In genomic region chr11:97829913-97830476, GRCm38 (mm10) we compare ENCODE assay signal across 13 mouse cellular contexts. TPM values are rescaled to one million over a fixed set of nuclear protein-coding genes. Genes with fewer than 3 reads are reported as not detected.
DNase-seq lines count a peak whose midpoint lies in the region; ATAC-seq and TF ChIP-seq lines count a peak whose summit lies in the region.
"Had no signal": no experiment of that assay in that cellular context is flagged by ENCODE, and none has a peak within 500 bp of the region (broad histone marks: within the 10 kb centered on the region; RNA-seq: fewer than 3 reads in every experiment).

No protein-coding gene starts in this region.

- TF ChIP-seq EP300 in liver, postnatal 0 days (IDR thresholded peaks at IDR 0.05; ENCODE audit: low read depth) = no peak

- H3K4me1 ChIP-seq in hindbrain, embryonic 10.5 days (replicated peaks) = peaks cover 10% of the 10 kb centered on the region; the same call in 1 of the 2 replicates
- peaks cover 1% of the 10 kb centered on the region for H3K4me1 ChIP-seq in hindbrain, embryonic 13.5 days (replicated peaks)
- H3K4me1 ChIP-seq in G1E (ENCODE audit: insufficient read depth, low read depth, low read length) = peaks cover 33% of the 10 kb centered on the region
- peaks cover 18% of the 10 kb centered on the region for H3K4me1 ChIP-seq in liver, postnatal 0 days (ENCODE audit: insufficient read depth)
- H3K4me1 ChIP-seq: midbrain, embryonic 12.5 days had no signal

- no peak for ATAC-seq in hindbrain, embryonic 13.5 days (ENCODE audit: low FRiP score)
- ATAC-seq in G1E (ENCODE audit: extremely low read depth, insufficient number of reproducible peaks, low FRiP score, poor library complexity, severe bottlenecking) = peak; percentile 49
- ATAC-seq in liver, postnatal 0 days = peak; percentile 41

- no peaks in the 10 kb centered on the region for H3K27me3 ChIP-seq in hindbrain, embryonic 10.5 days (ENCODE audit: insufficient read depth, poor library complexity, severe bottlenecking)
- no peaks in the 10 kb centered on the region for H3K27me3 ChIP-seq in hindbrain, embryonic 13.5 days
- H3K27me3 ChIP-seq in G1E (ENCODE audit: insufficient read depth, low read length) = no peaks in the 10 kb centered on the region
- no peaks in the 10 kb centered on the region for H3K27me3 ChIP-seq in liver, postnatal 0 days (ENCODE audit: insufficient read depth, low read length)
- H3K27me3 ChIP-seq: midbrain, embryonic 12.5 days had no signal

- 0 out of 2 replicates have a peak overlapping the region, but pooled peaks have one; percentile 8 for H3K27ac ChIP-seq in hindbrain, embryonic 10.5 days
- no peak overlapping the region for H3K27ac ChIP-seq in hindbrain, embryonic 13.5 days
- peak overlapping the region; percentile 76 for H3K27ac ChIP-seq in liver, postnatal 0 days (ENCODE audit: low read depth)
- H3K27ac ChIP-seq: midbrain, embryonic 12.5 days had no signal

- peaks cover 79% of the 10 kb centered on the region for H3K36me3 ChIP-seq in hindbrain, embryonic 10.5 days
- H3K36me3 ChIP-seq in hindbrain, embryonic 13.5 days = peaks cover 82% of the 10 kb centered on the region
- H3K36me3 ChIP-seq in G1E (replicated peaks) = peaks cover 92% of the 10 kb centered on the region
- peaks cover 53% of the 10 kb centered on the region for H3K36me3 ChIP-seq in liver, postnatal 0 days (replicated peaks; ENCODE audit: insufficient read depth, low read length)

- 85% methylated on average over 12 of the region's 12 CpGs for WGBS in hindbrain, embryonic 10.5 days
- WGBS in hindbrain, embryonic 13.5 days = 85% methylated on average over 12 of the region's 12 CpGs
- WGBS in liver, postnatal 0 days (ENCODE audit: insufficient replicate concordance) = 37% methylated on average over 12 of the region's 12 CpGs

- no peak for TF ChIP-seq CTCF in G1E (IDR thresholded peaks at IDR 0.05; ENCODE audit: low read depth, low read length)
- no peak for TF ChIP-seq CTCF in liver, postnatal 0 days (IDR thresholded peaks at IDR 0.05; ENCODE audit: low read depth)

- no peak overlapping the region for H3K4me2 ChIP-seq in hindbrain, embryonic 13.5 days
- H3K4me2 ChIP-seq in liver, postnatal 0 days (ENCODE audit: low read depth, low read length) = peak overlapping the region; percentile 7; the same call in 1 of the 2 replicates
- H3K4me2 ChIP-seq: midbrain, embryonic 12.5 days had no signal

- no peaks in the 10 kb centered on the region for H3K9me3 ChIP-seq in hindbrain, embryonic 10.5 days
- no peaks in the 10 kb centered on the region for H3K9me3 ChIP-seq in hindbrain, embryonic 13.5 days
- H3K9me3 ChIP-seq in G1E (replicated peaks) = no peaks in the 10 kb centered on the region
- H3K9me3 ChIP-seq in liver, postnatal 0 days (ENCODE audit: low read length) = no peaks in the 10 kb centered on the region
- H3K9me3 ChIP-seq: midbrain, embryonic 12.5 days had no signal

- no peak overlapping the region for H3K9ac ChIP-seq in hindbrain, embryonic 13.5 days
- H3K9ac ChIP-seq in liver, postnatal 0 days (replicated peaks) = 0 out of 2 replicates have a peak overlapping the region, but pooled peaks have one; percentile 18
- H3K9ac ChIP-seq: midbrain, embryonic 12.5 days had no signal

- no peak for DNase-seq in hindbrain, embryonic 10.5 days (ENCODE audit: low spot score)
- DNase-seq in A20 (ENCODE audit: low read depth, low spot score) = peak; percentile 38
- no peak for DNase-seq in G1E (ENCODE audit: low spot score)
- peak; percentile 55 for DNase-seq in liver, postnatal 0 days
- DNase-seq in embryo, embryonic 10 days (ENCODE audit: low spot score) = no peak
- no peak for DNase-seq in Muller cell, postnatal 12 days (ENCODE audit: inconsistent ontology term)
- DNase-seq in layer of hippocampus, adult 9-10 months (ENCODE audit: low spot score) = no peak
- DNase-seq: layer of hippocampus, postnatal 36 days; right cerebral cortex, postnatal 14 days; thymus, postnatal 36 days had no signal

- no peak overlapping the region for H3K4me3 ChIP-seq in hindbrain, embryonic 10.5 days
- no peak overlapping the region for H3K4me3 ChIP-seq in hindbrain, embryonic 13.5 days
- H3K4me3 ChIP-seq in G1E (ENCODE audit: low read depth, low read length) = no peak overlapping the region
- no peak overlapping the region for H3K4me3 ChIP-seq in liver, postnatal 0 days (ENCODE audit: low read depth, low read length)
- H3K4me3 ChIP-seq: midbrain, embryonic 12.5 days had no signal

RNA-seq across cellular contexts. Expression of gene B230217C12Rik, which starts 10.6 kb away (rescaled TPM):
- polyA plus RNA-seq in hindbrain, embryonic 10.5 days (2016; fragmentation: Nextera tagmentation; extraction: Ambion mirVana) = 10.0 and 12.3 TPM in 2 replicates
- 28.9 and 29.2 TPM in 2 replicates for polyA plus RNA-seq in hindbrain, embryonic 13.5 days (2015; fragmentation: Nextera tagmentation; extraction: Ambion mirVana)
- total RNA-seq in G1E (2014; fragmentation: Nextera tagmentation) (not detected in 2 replicates), G1E (2017) (0.16 TPM in 1 of 2 replicates, not detected in the other)
- polyA plus RNA-seq in G1E (2012) = not detected in 2 replicates
- 0.25 and 0.28 TPM in 2 replicates for polyA plus RNA-seq in liver, postnatal 0 days (2015; fragmentation: Nextera tagmentation; extraction: Ambion mirVana)

RNA-seq across cellular contexts. Expression of gene Lasp1, which starts 31.2 kb away (rescaled TPM):
- polyA plus RNA-seq in hindbrain, embryonic 10.5 days (2016; fragmentation: Nextera tagmentation; extraction: Ambion mirVana) = 77.7 and 90.1 TPM in 2 replicates
- 131 and 137 TPM in 2 replicates for polyA plus RNA-seq in hindbrain, embryonic 13.5 days (2015; fragmentation: Nextera tagmentation; extraction: Ambion mirVana)
- 31.0 and 37.1 TPM in 2 replicates for total RNA-seq in G1E (2014; fragmentation: Nextera tagmentation)
- 53.4 and 122 TPM in 2 replicates for total RNA-seq in G1E (2017)
- 49.6 and 71.7 TPM in 2 replicates for polyA plus RNA-seq in G1E (2012)
- polyA plus RNA-seq in liver, postnatal 0 days (2015; fragmentation: Nextera tagmentation; extraction: Ambion mirVana) = 30.0 and 32.2 TPM in 2 replicates

RNA-seq across cellular contexts. Expression of gene Rpl23, which starts 47.8 kb away (rescaled TPM):
- polyA plus RNA-seq in hindbrain, embryonic 10.5 days (2016; fragmentation: Nextera tagmentation; extraction: Ambion mirVana) = 381 and 439 TPM in 2 replicates
- 369 and 380 TPM in 2 replicates for polyA plus RNA-seq in hindbrain, embryonic 13.5 days (2015; fragmentation: Nextera tagmentation; extraction: Ambion mirVana)
- total RNA-seq in G1E (2014; fragmentation: Nextera tagmentation) = 580 and 589 TPM in 2 replicates
- 1,583 and 1,694 TPM in 2 replicates for total RNA-seq in G1E (2017)
- polyA plus RNA-seq in G1E (2012) = 255 and 258 TPM in 2 replicates
- polyA plus RNA-seq in liver, postnatal 0 days (2015; fragmentation: Nextera tagmentation; extraction: Ambion mirVana) = 409 and 433 TPM in 2 replicates

RNA-seq across cellular contexts. Expression of gene Fbxo47, which starts 54.0 kb away (rescaled TPM):
- polyA plus RNA-seq in hindbrain, embryonic 10.5 days (2016; fragmentation: Nextera tagmentation; extraction: Ambion mirVana) = 0.73 and 1.0 TPM in 2 replicates
- polyA plus RNA-seq in hindbrain, embryonic 13.5 days (2015; fragmentation: Nextera tagmentation; extraction: Ambion mirVana) = 0.52 and 0.71 TPM in 2 replicates
- total RNA-seq in G1E (2014; fragmentation: Nextera tagmentation) = 0.58 and 1.9 TPM in 2 replicates
- 0.55 and 0.70 TPM in 2 replicates for total RNA-seq in G1E (2017)
- not detected in 2 replicates for polyA plus RNA-seq in G1E (2012)
- polyA plus RNA-seq in liver, postnatal 0 days (2015; fragmentation: Nextera tagmentation; extraction: Ambion mirVana) = 0.26 and 0.27 TPM in 2 replicates

RNA-seq across cellular contexts. Expression of gene 1700001P01Rik, which starts 54.3 kb away (rescaled TPM):
- polyA plus RNA-seq in hindbrain, embryonic 10.5 days (2016; fragmentation: Nextera tagmentation; extraction: Ambion mirVana) = 0.37 and 0.80 TPM in 2 replicates
- polyA plus RNA-seq in hindbrain, embryonic 13.5 days (2015; fragmentation: Nextera tagmentation; extraction: Ambion mirVana) = 0.68 and 0.79 TPM in 2 replicates
- total RNA-seq in G1E (2014; fragmentation: Nextera tagmentation) = not detected in 2 replicates
- total RNA-seq in G1E (2017) = 0.23 and 0.33 TPM in 2 replicates
- 0.09 TPM in 1 of 2 replicates, not detected in the other for polyA plus RNA-seq in G1E (2012)
- not detected in 2 replicates for polyA plus RNA-seq in liver, postnatal 0 days (2015; fragmentation: Nextera tagmentation; extraction: Ambion mirVana)
- total RNA-seq: heart, postnatal 36 days had no signal

Comparison
In these comparisons a context has a peak if more than half of its experiments do, and no peak if none do; other contexts are left out.
1. DNase-seq: peak in A20 (single experiment) and liver, postnatal 0 days (single experiment); none in hindbrain, embryonic 10.5 days (single experiment), G1E (single experiment), embryo, embryonic 10 days (single experiment), Muller cell, postnatal 12 days (single experiment) and layer of hippocampus, adult 9-10 months (single experiment).